Mouse (Mus musculus) brain, embryonic 14.5 days (tissue): ENCODE measurements at regions not wholly inside any gene's neighbourhood (a gene's known extent, or its start where the extent isn't known, plus 50 kb on each side); places are given as distances from the start of the nearest gene placed in this dataset.

Source experiments
- CTCF ChIP-seq: fragments of 200-500 bp; IDR thresholded peaks from 2 replicates; pipeline ENCODE4 v1.5.1; 2012; ENCODE audit warnings: inconsistent platforms, mild to moderate bottlenecking, moderate library complexity, borderline replicate concordance; ENCODE audit not compliant: insufficient read depth, insufficient read length; ENCODE audit errors: extremely low read depth
- POLR2A ChIP-seq: fragments of 200-500 bp; IDR thresholded peaks from 2 replicates; pipeline ENCODE4 v1.6.1; 2012; ENCODE audit warnings: mild to moderate bottlenecking, inconsistent platforms, borderline replicate concordance; ENCODE audit not compliant: poor library complexity, insufficient read depth, insufficient read length, severe bottlenecking; ENCODE audit errors: extremely low read depth

GRCm38 (mm10) chr16:77835767-77836166 is 233.9 kb upstream of the Gm11146 start:
- TF ChIP-seq CTCF (no peak), POLR2A (no peak)
